Mouse (Mus musculus): Measurements from ENCODE around the gene Tmem140.

Tmem140 gene

GRCm38 (mm10) chr6:34907696-34908260 lies 44.8 kb downstream of the Tmem140 start:
- no peak for DNase-seq (ENCODE audit: low spot score)

GRCm38 (mm10) chr6:34909631-34910345 lies 46.8 kb downstream of the Tmem140 start:
- DNase-seq (ENCODE audit: low spot score) = no peak

GRCm38 (mm10) chr6:34910371-34911219 lies 47.6 kb downstream of the Tmem140 start, which contains the start of gene Wdr91:
Gene Wdr91, minus strand, starts transcription at chr6:34910876.
- DNase-seq (ENCODE audit: low spot score) = peak; percentile 94

- no peak for DNase-seq (ENCODE audit: low spot score)
Measured at GRCm38 (mm10) chr6:34913341-34914040, 50.5 kb downstream of the Tmem140 start.

- DNase-seq (ENCODE audit: low spot score) = no peak
Measured at GRCm38 (mm10) chr6:34914462-34914861, 51.5 kb downstream of the Tmem140 start.

GRCm38 (mm10) chr6:34919146-34919545 lies 56.2 kb downstream of the Tmem140 start:
- DNase-seq (ENCODE audit: low spot score) = no peak

- no peak for DNase-seq (ENCODE audit: low spot score)
Measured at GRCm38 (mm10) chr6:34919956-34920355, 57.0 kb downstream of the Tmem140 start, which contains the start of gene Stra8. Gene Stra8, plus strand, starts transcription at chr6:34920163.

- no peak for DNase-seq (ENCODE audit: low spot score)
Measured at GRCm38 (mm10) chr6:34920631-34921030, 57.7 kb downstream of the Tmem140 start.

GRCm38 (mm10) chr6:34921941-34922340 lies 59.0 kb downstream of the Tmem140 start:
- no peak for DNase-seq (ENCODE audit: low spot score)

Data from spleen, adult 12 weeks (tissue).